Mouse (Mus musculus) layer of hippocampus, adult 9-10 months (tissue): ENCODE data around the gene Plxdc1.

Experiments
- DNase-seq: peaks from one replicate; pipeline ENCODE4 v3.0.0; 2022; ENCODE audit warnings: low spot score

Plxdc1 gene

GRCm38 (mm10) chr11:98016177-98016576 lies 29.9 kb upstream of the Plxdc1 start:
- DNase-seq = no peak

DNA sequence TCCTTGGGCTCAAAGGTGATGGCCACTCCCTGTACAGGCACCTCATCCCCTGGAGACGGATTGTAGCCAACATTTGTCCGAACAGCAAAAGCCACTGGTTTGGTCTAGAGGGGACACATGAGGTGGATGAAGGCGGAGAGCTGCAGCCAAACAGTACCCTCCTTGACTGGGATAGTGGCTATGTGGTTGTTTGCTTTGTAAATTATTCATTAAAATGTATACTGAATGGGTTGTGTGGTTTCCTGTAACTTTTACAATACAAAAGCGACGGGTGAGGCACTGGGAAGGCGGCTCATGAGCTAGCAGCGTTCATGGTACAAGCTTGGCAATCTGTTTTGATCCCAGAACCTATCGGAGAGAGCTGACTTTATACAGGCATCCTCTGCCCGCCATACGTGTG lies 26.6 kb upstream of the Plxdc1 start:
- DNase-seq = no peak

DNA sequence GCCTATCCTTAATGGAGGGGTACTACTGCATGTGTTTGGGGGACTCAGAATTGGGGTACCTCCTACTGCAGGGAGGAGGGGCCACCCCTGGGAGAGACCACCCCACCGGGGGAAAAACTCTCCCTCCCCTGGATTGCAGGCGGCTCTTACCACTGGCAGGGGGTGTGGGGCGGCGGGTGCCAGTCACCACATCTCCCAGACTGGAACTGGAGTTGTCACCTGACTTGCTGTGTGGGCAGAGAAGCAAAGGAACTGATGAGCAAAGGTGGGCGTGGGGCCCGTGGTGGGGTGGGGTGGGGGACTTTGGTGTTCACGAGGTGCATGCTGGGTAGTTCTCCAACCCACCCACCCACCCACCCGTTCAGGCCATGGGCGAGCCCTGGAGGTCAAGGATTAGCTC lies 25.5 kb upstream of the Plxdc1 start:
- no peak for DNase-seq

DNA sequence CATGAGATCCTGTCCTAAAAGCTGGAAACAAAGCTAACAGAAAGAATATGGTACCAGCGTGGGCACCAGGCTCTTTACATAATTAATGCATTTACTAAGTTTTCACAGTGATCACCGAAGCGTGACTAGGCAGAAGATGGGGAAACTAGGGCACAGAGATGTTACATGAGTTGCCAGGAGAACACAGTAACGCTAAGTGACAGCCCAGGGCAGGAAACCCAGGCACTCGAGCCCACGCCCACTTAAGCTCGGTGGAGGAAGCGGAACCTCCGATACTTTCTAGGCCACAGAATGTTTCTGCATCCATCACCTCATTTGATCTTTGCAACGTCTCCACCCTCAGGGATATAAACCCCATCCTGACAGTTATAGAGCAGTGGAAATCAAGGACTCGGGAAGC lies 21.8 kb upstream of the Plxdc1 start:
- DNase-seq = no peak

- no peak for DNase-seq
Measured at GRCm38 (mm10) chr11:98005686-98006085, 19.4 kb upstream of the Plxdc1 start.

GRCm38 (mm10) chr11:98005076-98005475 lies 18.8 kb upstream of the Plxdc1 start:
- no peak for DNase-seq

DNA sequence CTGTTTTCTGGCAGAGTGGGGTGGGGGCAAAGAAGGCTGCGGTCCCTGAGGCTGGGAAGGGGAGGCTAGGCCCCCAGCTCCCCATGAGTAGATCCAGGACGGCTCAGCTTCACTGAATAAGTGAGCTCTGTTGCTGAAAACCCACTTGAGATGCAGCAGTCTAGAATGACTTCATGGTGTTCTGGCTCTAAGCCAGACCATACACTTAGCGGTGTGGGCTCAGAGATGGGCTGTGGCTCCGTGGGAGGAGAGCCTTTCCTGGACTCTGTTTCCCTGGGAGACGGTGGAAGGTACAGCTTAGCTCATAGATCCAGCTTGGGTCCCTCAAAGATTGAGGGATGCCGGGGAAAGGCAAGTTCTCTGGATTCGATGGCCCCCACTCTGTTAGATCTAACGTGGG lies 17.9 kb upstream of the Plxdc1 start:
- no peak for DNase-seq

DNA sequence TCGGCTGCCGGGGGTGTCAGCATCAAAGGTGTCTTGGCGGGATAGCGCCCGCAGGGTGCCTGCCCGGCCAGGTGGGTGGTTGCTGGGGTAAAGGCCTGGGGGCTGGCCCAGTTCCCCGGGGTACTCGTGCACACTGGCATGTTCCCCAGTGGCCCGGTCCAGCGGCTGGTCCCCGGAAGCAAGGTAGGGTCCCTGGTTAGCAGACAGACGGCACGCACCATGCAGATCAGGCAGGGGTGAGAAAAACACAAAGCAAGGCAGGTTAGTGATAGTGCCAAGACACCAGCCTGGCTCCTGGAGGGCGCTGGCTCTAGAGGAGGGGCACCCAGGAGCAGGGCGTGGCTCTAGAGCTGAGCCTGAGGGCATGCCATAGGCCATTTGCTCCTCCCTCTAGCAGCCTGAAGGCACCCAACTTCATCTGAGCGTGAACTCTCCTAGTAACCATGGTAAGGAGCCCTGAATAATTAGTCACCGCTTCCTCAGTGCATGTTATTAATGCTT lies 17.0 kb upstream of the Plxdc1 start:
- no peak for DNase-seq

- DNase-seq = no peak
Measured at GRCm38 (mm10) chr11:98002627-98003026, 16.4 kb upstream of the Plxdc1 start.

GRCm38 (mm10) chr11:98001986-98002385 lies 15.7 kb upstream of the Plxdc1 start:
- no peak for DNase-seq

DNA sequence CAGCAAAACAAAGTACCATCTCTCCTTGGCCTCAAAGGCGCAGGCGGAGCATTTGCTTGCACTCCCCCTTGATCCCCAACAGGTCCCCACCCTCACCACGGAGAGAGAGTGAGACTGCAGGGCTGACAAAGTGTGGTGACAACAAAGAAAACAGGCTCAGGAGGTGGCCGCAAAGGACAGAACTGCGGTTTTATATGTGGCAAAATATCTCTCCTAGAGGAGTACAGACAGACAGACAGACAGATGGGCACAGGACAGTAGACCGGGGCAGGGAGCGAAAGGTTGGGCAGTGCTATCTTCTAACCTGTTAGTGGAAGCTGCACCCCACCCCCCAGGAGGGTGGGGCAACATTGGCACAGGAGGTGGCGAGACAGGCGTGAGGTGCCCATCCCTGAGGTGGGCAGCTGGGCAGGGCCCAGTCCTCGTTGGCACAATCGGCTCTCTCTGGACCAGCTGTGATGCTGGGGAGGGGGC lies 15.1 kb upstream of the Plxdc1 start:
- DNase-seq = no peak

- DNase-seq = no peak
Measured at GRCm38 (mm10) chr11:98000378-98001140, 14.3 kb upstream of the Plxdc1 start.

DNA sequence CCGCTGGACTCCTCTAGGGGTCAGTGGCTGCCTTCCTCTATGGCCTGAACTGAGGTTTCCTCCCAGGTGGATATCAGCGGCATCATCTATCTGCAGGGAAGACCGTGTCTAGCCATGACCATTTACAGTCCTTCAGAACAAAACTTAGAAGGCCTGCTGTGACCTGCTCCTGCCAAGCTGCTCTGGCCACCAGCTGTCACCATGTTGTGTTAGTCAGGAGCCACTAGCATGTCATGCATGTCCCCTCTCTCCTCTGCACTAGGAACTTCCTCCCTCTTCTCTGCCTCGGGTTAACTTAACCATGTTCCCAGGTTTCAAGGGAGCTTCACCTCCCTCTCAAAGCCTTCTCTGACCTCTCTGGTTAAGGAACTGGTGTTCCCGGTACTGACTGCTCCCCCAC lies 13.5 kb upstream of the Plxdc1 start:
- no peak for DNase-seq

DNA sequence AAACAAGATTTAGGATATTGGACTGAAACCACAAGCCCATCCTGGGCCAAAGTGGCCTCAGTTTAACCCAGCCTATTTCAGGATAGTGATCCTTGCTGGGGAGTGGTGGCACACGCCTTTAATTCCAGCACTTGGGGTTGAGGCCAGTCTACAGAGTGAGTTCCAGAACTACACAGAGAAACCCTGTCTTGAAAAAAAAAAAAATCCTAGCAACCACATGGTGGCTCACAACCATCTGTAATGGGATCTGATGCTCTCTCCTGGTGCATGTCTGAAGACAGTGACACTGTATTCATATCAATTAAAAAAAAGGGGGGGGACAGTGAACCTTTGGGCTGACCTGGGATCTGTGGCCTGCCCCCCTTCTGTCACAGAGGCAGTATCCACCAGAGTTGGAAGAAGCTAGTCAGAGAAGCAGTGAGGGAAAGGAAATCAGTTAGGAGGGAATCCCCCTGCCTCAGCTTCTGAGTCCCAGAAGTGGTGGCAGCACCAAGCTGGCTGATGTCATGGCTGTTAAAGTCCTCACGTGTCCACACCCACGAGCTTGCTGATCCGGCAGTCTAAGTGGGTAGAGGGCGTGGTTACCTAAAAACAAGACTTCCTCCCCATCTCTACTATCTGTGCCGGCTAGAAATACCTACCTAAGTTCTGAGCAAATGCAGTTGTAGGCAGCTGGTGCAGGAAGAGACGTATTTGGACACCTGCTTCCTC lies 12.8 kb upstream of the Plxdc1 start:
- no peak for DNase-seq

DNA sequence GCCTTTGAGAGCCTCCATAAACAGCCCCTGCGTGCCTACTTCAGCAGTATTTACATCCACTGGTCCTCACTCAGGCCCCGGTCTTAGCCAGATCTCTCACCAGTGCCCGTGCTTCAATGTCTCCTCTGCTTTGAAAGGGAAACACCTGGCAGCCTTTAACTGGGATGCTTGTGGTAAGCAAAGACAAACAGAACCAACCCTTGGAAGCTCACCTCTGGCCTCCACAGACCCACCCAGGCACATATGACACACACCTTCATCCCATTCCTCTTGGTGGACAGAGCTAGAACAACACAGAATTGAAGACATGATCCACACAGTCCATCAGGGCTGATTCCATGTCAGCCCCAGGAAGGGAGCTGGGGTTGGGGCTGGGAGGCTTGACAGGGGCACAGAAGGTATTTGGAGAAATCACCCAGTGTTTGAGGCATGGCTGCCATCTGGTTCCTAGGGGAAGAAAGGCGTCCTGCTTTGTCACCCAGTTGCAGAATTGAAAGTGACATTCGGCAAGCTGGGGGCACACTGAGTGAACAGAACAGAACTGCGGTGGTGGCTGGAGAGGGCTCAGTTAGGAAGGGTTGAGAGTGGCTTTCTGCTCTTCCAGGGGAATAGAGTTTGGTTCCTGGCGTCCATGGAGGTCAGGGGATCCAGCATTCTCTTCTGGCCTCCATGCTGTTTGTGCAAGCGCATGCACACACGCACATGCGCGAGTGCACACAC lies 12.0 kb upstream of the Plxdc1 start:
- no peak for DNase-seq

DNA sequence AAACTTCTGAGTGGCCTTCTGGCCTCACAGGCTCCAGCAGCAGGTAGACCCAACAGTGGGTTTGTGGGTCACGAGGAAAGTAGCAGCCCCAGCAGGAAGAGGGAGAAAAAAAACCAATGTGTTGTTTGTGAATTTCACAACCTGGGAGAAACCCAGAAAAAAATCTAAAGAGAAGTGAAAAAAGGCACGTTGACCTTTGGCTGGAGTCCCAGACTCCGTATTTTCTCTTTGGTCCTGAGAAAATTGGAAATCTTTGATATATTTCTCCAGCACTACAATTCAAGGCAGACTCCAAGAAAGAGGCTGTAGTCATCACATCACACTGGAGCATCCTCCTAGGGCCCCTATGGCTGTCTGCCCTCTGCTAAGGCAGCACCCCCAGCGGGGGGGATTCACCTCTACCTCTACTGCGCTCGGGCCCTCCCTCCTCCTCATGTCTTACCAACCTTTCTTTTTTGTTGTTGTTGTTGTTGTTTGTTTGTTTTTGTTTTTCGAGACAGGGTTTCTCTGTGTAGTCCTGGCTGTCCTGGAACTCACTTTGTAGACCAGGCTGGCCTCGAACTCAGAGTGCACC lies 11.2 kb upstream of the Plxdc1 start:
- no peak for DNase-seq

GRCm38 (mm10) chr11:97996691-97997090 lies 10.4 kb upstream of the Plxdc1 start:
- no peak for DNase-seq

DNA sequence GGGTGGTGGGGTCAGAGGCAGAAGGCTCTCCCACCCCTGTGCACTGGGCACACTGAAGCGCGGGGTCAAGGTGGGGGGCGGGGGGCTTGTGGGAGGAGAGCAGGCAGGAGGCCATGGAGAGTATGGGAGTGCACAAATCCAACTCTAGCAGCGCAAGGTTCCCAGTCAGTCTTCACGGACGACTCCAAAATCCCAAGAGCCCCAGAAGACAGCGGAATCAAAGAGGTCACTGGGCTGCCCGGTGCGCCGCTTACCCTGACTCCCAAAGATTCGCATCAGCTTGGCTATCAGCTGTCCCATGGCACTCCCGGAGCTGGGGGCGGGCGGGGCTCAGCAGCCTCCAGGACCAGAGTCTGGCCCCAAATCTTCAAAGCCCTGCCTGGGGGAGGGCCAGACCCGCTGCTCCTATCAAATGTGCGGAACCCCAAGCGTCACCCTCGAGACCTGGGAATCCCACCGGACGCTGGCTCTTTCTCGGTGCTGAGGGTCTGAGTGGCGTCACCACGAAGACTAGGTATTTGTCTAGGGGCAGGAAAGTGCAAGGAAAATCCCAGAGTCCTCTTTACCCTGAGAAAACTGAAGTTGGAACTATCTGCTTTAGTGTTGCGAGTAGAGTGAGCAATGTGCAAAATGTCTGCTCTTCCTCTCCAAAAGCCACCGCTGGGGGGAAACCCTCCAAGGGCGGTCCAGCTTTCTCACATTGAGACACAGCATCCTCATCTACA lies 9.5 kb upstream of the Plxdc1 start, which contains the start of gene Arl5c:
Arl5c (minus strand) TSS at position 618 of the 725 bp plus-strand sequence.
- no peak for DNase-seq

- no peak for DNase-seq
Measured at GRCm38 (mm10) chr11:97994539-97995100, 8.4 kb upstream of the Plxdc1 start.

DNA sequence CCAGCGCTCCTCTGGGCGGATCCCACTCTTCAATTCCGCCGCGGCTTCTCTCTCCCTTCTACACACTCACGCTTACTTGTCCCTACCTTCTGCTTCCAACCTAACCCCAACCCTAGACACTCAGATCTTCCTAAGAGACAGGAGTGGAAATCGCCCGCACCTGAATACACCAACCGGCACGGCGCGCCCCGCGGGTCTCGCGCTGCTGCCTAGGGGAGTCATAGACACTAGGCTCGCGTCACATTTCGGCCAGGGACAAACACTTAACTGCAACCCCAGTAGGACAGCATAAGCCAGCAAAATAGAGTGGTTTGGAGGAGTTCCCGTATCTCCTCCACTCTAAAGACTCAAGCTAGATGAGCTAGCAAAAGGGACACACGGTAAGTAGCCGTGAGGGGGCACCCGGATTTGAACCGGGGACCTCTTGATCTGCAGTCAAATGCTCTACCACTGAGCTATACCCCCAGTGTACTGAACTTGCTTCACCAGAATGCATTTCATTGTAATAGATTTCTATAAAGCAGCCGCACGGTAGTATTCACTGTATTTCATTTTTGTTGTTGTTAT lies 2.4 kb upstream of the Plxdc1 start:
- peak; percentile 85 for DNase-seq
